Mouse (Mus musculus): Measurements from ENCODE around the gene Dmrt2.

Gene Dmrt2

DNA sequence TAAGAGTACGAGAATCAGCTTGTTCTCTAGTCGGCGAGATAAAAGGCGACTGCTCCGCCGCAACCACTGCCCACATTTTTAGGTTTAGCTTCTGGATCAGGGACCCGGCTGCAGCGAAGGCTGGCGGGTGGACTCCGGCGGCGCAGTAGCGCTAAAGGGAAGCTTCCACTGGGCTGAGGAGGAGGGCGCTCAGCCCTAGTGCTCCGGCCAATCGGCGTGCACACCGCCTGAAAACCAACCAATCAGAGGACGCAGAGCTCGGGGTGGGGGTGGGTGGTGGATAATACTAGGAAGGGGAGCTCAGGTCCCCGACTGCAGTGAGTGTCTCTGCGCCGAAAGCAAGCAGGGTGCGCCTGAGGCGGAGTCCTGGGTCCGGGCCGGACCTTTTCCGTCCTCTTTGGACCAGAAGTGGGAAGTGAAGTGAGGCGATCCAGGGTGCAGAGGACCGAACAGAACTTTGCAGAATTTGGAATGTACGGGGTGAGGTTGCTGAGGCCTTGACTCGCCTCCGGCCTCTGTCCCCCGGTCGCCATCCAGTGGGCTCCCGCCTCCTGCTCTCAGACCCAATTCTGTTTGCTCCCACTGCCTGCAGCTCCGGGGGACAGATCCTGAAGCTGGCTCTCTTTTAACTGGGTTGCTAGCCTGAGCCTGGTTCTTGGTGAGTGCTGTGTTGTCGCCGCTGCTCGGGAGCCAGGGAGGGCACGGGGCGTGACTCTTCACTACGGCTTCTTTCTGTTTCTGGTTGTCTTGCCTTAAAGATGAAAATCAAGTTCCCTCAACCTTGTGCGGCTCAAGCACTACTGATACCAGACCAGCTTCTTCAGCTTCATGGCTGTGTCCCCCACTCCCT, at the start of gene Dmrt2:
Gene Dmrt2, plus strand, starts transcription at position 311 of the 850 bp plus-strand sequence.
- peak; percentile 95 for DNase-seq

DNA sequence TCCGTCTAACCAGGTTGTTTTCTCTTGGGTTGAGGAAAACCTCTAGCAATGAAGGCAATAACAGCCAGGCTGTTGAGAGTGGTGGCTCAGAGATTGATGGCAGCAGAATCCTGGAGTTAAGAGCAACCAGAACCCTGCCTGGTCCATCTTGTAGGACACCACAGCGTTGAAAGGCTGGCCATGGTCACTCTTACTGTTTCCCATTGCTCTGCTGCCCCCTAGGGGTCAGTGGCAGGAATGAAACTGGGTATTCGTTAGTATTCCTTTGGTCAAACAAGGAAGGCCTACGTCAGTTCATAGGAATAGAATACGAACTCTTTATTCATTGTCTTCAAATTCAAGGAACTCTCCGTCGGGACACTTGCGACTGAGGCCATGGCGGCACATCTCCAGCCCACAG, 43.7 kb upstream of the Dmrt2 start:
- DNase-seq = peak; percentile 84

DNA sequence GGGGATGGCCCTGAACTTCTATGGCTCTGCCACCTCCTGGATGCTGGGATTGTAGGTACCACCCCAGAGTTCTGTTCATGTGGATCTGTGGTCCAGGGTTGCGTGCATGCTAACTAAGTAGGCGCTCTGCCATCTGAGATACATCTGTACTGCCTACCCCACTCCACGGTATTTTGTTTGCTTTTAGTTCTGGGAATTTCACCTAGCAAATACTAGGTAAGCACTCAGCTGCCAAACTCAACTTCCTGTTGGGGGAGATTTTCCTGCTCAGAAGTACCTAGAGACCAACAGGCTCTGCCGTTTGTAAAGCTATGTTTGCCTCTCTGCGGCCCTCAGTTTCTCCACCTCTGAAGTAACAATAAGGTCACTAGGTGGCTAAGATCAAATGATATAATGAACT, 37.1 kb upstream of the Dmrt2 start:
- DNase-seq = no peak

DNA sequence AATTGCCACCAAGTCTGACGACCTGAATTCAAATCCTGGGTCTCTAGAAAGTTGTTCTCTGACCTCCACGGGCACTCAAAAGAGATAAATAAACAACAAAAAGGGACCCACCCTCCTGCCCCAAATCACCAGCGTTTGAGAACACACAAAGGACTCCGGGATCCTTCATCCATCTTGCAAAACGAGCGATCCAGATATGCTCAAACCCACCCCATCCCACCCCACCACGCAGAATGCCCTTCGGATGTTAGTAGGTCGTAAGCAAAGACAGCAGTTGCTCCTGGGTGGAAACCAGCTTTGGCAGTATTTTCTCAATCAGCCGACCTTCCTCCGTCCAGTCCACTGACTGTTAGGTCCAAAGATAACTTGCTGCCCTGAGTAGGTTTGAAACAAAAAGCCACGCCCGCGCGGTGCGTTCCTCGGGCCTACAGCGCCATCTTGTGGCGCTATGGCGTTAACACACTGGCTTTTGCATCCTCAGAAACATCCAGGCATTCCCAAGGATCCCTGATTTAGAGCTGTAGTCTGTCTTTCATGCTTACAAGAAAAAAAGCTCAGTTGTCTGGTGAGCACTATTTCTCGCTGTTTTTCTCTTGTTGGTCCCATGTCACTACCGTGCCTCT, 36.5 kb upstream of the Dmrt2 start:
- DNase-seq = peak; percentile 80

DNA sequence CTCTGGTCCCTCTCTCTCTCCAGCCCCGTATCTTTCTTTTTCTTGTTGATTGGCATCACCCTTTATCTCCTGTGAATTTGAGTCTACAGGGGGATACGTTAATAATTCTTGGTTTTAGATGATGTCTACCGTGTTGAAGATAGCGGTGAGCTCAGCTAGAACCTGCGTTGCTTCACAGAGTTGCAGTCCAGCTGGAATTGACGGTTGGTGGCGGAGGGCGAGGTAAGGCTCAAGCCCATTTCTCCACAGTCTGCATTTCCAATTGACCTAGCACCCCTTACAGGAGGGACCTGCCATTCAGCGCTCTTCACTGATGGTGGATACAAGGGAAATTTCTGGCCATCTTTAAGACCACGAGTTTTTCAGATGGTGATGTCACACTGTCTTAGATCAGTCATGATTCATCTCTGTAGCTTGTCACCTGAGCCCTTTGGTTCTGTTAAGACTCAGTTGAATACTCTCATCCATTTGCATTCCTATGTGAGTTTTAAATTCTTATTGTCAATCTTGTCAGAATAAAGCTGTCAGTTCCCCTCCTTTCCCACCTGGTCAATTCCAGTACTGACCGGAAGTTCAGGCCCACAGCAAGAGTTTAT, 33.3 kb upstream of the Dmrt2 start:
- DNase-seq = no peak

DNA sequence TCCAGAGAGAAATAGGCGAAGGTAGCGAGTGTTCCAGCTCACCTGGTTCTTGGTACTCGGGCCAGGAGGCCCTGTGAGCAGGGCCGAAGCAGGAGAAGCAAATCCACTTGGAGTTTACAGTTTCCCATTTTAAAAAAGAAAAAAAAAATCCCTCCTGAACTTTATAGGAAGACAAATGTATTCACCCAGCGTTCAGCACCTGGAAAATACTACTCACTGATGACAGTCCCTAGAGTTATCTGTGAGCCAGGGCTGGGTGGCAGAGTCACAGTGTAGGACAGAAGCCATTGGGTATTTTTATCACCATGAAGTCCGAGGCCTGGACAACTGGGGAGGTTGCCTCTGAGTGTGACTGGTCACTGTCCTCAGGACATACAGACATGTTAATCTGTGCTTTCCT, 30.4 kb upstream of the Dmrt2 start:
- DNase-seq = no peak

DNA sequence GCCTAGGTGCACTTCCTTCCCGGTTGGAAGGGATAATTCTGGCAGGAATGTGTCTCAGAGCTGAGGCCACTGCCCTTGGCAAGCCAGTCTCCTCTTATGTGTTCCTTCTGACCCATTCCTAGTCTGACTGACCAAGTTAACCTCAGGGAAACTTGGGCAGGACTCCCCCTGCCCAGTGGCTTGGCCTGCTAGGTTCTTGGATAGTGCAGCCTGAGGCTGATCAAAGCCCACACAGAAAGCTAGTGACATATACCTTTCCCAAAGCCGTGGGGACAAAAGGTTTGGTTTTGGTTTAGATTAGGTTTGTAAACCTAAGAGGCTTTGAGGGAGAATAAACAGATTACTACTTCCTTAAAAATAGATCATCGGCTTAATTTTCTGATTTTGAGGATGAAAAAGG, 25.1 kb upstream of the Dmrt2 start:
- DNase-seq = no peak

DNA sequence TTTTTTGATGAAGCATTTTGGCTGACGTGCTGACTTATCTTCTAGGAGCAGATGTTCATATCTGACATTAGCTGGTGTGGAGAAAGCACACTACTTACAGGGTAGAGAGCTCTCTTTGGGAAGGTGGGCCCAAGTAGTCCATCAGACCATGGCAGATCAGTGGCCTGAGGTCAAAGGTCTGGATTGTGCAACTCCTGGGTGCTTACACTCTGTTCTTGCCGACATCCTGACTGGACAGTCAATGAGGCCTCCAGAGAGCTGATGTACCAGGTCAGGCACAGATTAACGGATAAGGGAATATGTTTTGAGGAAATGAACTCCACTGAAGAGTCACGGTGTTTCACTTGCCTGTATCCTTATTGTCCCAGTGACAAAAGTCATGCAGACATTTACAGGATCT, 23.5 kb upstream of the Dmrt2 start:
- DNase-seq = no peak

DNA sequence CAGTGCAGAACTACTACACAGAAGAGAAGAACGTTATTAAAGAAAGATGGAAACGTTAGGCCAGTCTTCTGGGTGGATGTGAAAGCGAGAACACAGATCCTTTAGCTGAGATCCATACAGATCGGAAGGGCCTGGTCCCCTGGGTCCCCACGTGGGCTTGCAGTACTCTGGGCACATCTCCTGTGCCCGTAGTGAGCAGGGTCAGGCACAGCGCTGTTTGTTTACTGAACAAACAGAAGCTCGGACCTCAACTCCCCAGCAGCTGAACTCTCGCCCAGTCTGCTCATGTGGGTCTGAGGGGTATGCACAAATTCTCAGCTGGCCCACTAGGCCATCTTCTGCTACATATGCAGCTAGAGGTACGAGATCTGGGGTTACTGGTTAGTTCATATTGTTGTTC, 21.7 kb upstream of the Dmrt2 start:
- no peak for DNase-seq

DNA sequence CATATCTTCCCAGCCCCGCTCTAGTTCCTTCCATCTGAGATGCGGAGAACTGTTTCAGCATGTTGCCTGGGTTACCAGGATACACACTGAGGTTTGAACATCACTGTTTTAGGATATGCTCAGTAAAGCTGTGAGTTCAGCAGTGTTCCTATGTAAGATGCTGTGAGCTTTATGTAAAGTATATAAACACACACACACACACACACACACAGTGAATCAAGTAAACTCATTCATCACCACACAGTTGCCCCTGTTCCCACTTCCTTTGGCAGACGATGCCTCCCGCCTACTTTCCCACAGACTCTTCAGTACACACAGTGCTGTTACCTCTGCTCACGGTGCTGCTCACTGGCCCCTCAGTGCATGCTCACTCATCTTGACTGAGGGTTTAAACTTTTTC, 19.7 kb upstream of the Dmrt2 start:
- DNase-seq = no peak

DNA sequence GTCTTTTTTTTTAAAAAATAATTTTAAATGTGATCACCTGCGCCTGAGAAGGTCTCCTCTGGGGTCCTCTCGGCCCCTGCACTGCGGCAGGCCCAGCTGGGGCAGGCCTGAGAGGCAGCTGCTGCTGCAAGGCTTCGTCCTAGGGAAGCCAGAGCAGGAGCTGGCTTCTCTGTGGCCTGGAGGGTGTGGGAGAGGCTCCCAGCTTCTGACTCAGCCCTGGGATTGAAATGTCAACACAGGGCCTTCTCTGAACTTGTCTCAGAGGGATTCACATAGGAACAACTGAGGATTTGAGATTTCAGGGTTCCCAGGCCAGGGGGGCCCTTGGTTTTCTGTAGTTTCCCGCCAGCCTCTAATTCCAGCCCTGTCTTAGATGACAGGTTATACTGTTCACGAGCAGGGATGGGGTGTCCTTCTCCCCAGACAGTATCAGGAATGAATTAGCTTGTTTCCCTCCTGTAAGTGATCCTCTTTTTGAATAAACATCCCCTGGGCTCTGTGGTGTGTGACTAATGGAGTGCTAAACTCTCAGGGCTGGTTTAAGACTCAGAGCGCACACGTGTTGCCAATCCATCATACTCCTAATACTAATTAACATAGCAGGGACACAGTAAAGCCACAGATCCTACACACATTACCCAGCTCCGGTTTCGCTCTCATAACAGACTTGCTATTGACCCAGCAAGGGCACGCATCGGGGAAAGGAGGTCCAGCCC, 18.0 kb upstream of the Dmrt2 start:
- DNase-seq = no peak

DNA sequence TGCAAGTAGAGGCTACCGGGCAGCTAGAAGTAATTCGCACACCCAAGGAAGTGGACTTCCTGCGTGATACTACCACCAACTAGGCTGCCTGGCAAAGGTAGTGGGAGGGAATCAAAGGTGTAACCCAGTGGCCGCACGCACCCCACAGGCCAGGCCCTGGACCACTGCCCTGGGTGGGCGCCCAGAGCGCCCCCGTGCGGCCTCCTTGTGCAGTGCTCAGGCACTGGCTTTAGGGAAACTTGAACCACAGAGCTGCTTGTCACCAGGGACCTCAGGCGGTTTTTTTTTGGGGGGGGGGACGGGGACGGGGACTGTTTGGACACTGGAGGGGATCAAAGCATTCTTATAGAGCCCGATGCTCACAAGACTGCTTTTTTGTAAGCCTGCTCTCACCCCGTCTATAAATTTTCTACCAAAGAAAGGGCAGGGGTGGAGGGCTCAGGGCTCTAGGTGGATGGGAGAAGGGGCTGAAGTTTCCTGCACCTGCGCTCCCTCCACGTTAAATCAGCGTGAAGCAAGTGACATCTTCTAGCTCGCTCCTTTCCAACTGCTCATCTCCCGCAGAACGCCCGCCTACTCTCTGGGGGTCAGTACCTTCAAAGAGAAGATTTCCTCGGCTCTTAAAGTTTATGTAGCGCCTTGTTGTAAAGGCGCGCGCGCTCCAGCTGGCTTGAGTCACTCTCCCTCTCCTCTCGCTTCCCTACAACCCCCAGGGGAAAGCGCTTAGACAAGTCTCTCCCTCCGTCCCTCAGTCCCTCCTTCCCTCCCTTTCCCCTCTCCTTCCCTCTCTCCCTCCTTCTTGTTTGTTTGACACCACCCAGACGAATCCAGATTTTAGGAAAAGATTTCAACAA, 6.5 kb upstream of the Dmrt2 start:
- no peak for DNase-seq

DNA sequence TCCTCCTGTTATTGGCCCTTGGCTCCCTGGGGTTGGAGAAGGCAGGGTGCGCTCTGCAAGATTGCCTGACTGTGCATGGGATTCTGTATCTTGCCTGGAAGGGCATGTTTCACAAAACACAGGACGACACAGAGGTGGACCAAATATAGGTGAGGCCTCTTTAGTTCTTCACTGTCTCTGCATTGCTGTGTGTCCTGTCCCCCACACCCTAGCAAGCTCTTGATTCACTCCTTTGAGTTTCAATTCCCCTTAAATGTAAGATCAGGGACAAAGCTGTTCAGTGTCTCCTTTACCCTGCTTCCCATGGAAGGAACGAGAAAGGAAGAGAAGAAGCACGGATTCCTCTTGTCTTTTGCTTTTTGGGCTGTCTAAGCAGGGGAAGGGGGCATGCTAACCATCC, 4.4 kb upstream of the Dmrt2 start:
- no peak for DNase-seq

DNA sequence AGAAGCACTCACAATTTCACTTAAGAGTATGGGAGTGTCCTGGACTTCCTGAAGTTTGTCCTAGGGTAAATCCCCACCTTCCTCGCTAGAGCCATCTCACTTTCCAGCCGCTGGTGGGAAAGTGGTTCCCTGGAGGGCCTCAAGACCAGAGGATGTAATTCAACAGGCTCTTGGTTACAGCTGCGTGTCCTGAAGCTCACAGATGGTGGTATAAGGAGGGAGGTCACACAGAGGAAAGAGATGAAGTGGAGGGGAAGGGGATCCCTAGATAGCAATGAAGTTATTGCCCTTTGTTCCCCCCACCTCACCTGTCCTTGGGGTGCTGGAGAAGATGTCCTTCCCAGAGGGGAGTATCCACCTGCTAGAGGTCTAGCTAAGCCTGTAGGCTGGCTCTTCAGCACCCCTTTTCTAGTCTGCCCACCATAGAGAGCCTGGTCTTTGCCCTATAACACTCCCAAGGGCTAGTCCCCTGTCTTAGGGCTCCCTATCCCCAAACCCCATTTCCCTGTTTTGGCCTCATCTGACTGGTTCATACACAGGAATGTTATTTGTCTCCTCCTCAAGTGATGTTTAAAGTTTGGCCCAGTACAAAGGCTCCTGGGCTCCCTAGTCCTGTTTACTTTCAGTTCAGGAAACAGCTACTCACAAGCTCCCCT, 2.5 kb upstream of the Dmrt2 start:
- DNase-seq = no peak

DNA sequence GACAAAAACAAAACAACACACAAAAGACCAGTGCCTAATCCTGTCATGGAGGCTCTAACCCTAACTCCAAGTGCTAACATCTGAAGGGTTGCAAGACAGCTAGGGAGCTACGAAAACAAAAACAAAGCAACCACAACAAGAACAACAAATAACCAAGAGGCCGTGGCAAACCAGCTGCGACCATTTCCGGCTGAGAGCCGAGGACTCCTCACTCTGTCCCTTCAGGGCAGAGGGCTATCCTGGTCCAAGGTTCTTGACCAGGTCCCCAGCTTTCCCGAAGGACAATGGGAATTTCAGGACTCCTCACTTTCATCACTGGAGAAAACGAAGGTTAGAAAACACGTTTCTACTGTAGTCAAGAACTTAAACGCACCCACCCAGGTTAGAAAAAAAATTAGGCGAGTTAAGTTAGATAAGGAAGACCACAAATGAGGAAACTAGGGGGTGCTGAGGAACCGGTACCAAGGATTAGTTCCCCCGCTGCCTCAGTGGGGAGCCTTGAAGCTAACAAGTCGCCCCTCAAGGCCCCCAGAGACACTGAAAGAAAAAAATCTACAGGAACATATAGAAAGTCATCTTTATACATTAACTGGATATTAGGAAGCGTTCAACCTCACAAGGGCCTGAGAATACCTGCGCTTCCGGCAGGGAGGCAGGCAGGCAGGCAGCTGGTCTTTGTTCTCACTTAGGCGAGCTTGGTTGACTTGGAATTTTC, 1.5 kb upstream of the Dmrt2 start:
- peak; percentile 30 for DNase-seq

DNA sequence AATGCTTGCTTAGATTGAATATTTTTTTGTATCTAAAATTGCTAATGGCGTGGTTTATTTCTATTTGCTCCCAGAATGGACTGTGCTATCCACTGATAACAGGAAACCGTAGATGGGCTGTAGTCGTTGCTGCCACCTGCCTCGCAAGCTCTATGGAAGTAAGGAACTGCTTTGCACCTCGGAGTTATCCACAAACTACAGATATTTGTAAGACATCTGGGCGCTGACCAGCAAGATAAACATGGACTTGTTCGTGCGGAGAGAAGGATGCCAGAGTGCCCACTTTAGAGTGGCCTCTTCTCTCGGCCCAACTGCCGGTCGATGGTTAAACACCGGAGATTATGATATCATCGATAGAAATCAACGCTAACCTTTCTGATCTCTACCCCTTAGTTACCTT, 530 bp upstream of the Dmrt2 start:
- DNase-seq = no peak

DNA sequence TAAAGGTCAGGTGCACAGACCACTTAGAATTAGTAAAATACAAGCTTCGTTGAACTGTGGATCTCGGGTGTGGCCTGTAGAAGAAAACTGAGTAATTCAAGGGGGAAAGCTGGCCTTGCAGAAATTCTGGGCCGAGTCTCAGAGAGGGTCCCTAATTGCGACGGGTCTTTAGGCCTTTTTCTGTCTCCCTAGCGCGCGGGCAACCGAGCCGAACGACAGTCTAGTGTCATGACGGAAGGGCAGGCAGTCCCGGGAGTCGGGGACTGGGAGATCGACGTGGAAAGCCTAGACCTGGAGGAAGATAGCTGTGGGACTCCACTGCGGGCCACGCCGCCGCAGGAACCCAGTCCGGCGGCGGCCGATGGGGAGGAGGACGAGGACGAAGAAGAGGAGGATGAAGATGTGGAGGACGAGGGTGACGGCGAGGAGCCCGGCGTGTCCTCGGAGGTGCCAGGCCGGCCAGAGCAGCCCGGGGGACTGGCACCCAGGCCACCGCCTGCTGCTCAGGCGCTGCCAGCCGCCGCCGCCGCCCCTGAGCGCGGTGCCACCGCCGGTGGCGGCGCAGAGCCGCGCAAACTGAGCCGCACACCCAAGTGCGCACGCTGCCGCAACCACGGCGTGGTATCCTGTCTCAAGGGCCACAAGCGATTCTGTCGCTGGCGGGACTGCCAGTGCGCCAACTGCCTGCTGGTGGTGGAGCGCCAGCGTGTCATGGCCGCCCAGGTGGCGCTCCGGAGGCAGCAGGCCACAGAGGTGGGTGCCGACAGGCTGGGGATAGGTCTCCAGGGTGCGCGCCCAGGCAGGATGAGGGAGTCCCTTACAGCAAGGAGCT, 1.2 kb downstream of the Dmrt2 start:
- DNase-seq = peak; percentile 59

DNA sequence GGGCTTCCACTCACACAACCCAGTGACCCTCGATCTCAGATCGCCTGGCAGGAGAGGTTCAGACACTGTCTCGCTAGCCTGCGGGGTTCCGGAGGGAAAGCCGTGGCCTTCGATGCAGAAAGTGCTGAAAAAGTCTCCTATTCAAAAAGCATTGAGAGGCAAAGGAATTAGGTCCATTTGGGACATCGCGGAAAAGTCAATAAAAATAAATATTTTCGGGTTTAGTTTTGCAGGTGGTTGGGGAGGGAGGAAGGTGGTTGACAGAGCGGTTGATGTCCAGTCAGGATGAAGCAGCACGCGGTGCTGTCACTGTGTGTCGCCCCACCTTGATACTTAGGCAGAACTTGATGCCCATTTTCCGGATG, 1.8 kb downstream of the Dmrt2 start:
- DNase-seq = no peak

DNA sequence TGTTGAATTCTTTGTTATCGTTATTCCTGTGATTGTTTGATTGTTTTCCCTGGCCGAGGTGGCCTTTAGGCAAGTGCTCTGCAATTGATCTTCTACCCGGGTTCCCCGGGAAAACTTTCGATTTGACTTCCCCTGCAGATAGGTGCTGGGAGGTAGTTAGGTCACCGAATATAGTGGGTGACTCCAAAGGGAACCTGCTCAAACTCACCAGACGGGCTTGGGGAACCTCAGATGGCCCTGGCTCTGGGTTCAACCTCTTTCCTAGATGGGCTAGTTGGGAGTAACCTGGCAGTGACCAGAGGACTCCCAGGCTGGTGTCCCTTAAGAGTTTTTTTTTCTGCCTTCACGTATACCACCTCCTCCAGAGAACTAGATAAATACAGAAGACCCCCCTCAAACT, 2.5 kb downstream of the Dmrt2 start:
- DNase-seq = no peak

DNA sequence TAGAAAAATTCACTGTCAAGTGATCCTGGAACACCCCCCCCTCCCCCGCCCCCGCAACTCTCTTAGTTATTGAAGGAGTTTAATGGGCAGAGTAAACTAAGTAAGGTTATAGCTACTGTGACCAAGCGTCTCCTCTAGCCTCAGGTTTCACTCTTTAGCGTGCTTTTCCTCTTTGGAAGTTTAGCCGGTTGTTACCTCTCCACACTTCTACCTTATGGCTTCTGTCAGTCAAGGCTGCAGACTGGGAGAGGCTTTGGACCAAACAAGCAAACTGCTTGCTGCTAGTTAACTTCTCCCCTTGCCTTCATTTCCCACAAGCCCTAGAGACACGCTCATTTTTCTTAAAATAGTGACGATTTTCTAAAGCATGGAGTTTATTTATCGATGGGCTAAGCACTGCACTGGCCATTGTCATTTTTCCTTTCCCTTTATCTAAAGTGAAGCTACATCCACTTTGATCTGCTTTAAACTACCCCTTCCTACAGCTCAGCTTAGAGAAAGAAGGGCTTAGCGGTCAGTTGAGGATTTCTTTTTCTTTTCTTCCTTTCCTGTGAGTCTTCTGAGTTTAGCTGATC, 3.7 kb downstream of the Dmrt2 start:
- no peak for DNase-seq
